Mouse (Mus musculus): ENCODE measurements at regions not wholly inside any gene's neighbourhood (a gene's known extent, or its start where the extent isn't known, plus 50 kb on each side); places are given as distances from the start of the nearest gene placed in this dataset.
"Not testable (repeated sequence)": the region's sequence is repeated elsewhere in the genome, so short reads cannot be mapped to it uniquely, and the experiment has no call there.

GRCm38 (mm10) chr5:40177982-40178748, 422.9 kb upstream of the Hs3st1 start:
- no peak for DNase-seq

- no peak for DNase-seq
These were observed 381.5 kb upstream of the Hs3st1 start for GRCm38 (mm10) chr5:40136740-40137285.

- DNase-seq: peak; percentile 2
These were observed 369.1 kb upstream of the Hs3st1 start for GRCm38 (mm10) chr5:40124337-40124736.

- no peak for DNase-seq
These were observed 361.6 kb upstream of the Hs3st1 start for GRCm38 (mm10) chr5:40116849-40117248.

- not testable (repeated sequence) for DNase-seq
These were observed 334.3 kb upstream of the Hs3st1 start for GRCm38 (mm10) chr5:40089576-40089975.

- DNase-seq: no peak
These were observed 290.0 kb upstream of the Hs3st1 start for GRCm38 (mm10) chr5:40045288-40045687.

GRCm38 (mm10) chr5:40034452-40034851, 279.2 kb upstream of the Hs3st1 start:
- DNase-seq: no peak

- DNase-seq: no peak
These were observed 278.4 kb upstream of the Hs3st1 start for GRCm38 (mm10) chr5:40033686-40034085.

GRCm38 (mm10) chr5:40030261-40030660, 275.0 kb upstream of the Hs3st1 start:
- DNase-seq: no peak

- no peak for DNase-seq
These were observed 260.7 kb upstream of the Hs3st1 start for GRCm38 (mm10) chr5:40015946-40016345.

GRCm38 (mm10) chr5:39988039-39988438, 232.8 kb upstream of the Hs3st1 start:
- no peak for DNase-seq

GRCm38 (mm10) chr5:39964371-39964770, 209.1 kb upstream of the Hs3st1 start:
- no peak for DNase-seq

GRCm38 (mm10) chr5:39960981-39961380, 205.7 kb upstream of the Hs3st1 start:
- peak; percentile 30 for DNase-seq

GRCm38 (mm10) chr5:39935564-39935963, 180.3 kb upstream of the Hs3st1 start:
- no peak for DNase-seq

GRCm38 (mm10) chr5:39931890-39932289, 176.6 kb upstream of the Hs3st1 start:
- no peak for DNase-seq

- DNase-seq: no peak
These were observed 154.1 kb upstream of the Hs3st1 start for GRCm38 (mm10) chr5:39909369-39909768.

GRCm38 (mm10) chr5:39871723-39872085, 116.4 kb upstream of the Hs3st1 start:
- DNase-seq: no peak

GRCm38 (mm10) chr5:39870835-39871722, 115.8 kb upstream of the Hs3st1 start:
- DNase-seq: no peak

GRCm38 (mm10) chr5:39857192-39857591, 101.9 kb upstream of the Hs3st1 start:
- DNase-seq: no peak

GRCm38 (mm10) chr5:39856616-39857156, 101.4 kb upstream of the Hs3st1 start:
- DNase-seq: no peak

GRCm38 (mm10) chr5:39855685-39856615, 100.7 kb upstream of the Hs3st1 start:
- no peak for DNase-seq

- DNase-seq: no peak
These were observed 91.9 kb upstream of the Hs3st1 start for GRCm38 (mm10) chr5:39847187-39847586.
